Mouse (Mus musculus) E14TG2a.4 (cell line): ENCODE data around the gene Ptpn6.

Experiments used
- H3K27me3 ChIP-seq: 2 replicates; pipeline ENCODE4 v1.6.1; 2014; ENCODE audit warnings: low read length, control low read depth; ENCODE audit not compliant: insufficient read depth
- H3K36me3 ChIP-seq: 2 replicates; pipeline ENCODE4 v1.6.1; 2014; ENCODE audit warnings: low read length, control low read depth; ENCODE audit not compliant: insufficient read depth
- H3K4me1 ChIP-seq: replicated peaks from 2 replicates; pipeline ENCODE4 v1.6.1; 2014; ENCODE audit warnings: low read depth, low read length, control low read depth
- H3K4me3 ChIP-seq: replicated peaks from 2 replicates; pipeline ENCODE4 v1.5.1; 2014; ENCODE audit warnings: mild to moderate bottlenecking, low read length
- H3K9me3 ChIP-seq: 2 replicates; pipeline ENCODE4 v1.6.1; 2014; ENCODE audit warnings: low read length, control low read depth
- CTCF ChIP-seq: conservative IDR thresholded peaks from 2 replicates; pipeline ENCODE4 v1.5.1; 2014; ENCODE audit warnings: low read length
- NANOG ChIP-seq: IDR thresholded peaks from 2 replicates; pipeline ENCODE4 v1.6.1; 2014; ENCODE audit warnings: borderline replicate concordance, low read length, mixed read lengths
- POU5F1 ChIP-seq: IDR thresholded peaks from 2 replicates; pipeline ENCODE4 v1.6.1; 2014; ENCODE audit warnings: low read length, borderline replicate concordance

The Ptpn6 gene

DNA sequence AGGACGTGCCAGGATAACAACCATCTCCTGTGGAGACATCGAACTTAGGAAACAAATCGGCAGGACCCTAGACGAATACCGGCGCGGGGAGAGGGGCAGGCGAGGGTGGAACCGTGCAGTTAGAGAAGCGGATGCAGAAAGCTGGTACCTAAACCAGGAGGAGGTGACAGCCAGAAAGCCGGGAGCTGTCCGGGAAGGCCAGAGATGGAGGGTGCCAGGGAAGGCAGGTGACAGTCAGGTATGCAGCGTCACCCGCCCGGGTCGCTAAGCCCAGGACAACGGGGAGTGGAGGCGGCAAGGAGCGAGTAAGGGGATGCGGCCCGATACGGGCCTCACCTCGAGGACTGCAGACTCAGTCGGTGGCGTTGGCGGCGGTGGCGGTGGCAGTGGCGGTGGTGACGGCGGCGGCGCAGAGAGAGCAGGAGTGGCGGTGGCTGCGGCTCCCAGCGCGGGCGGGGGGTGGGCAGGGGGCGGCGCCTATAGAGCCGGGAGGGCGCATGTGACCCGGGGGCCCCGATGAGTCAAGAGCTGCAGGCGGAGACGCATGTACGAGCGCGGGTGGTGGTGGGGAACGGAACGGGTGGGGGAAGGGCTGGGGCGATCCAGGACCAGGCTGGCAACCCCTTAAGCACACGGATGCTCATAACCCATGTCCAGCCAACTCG lies 30.7 kb upstream of the Ptpn6 start, which contains the start of gene Eno2:
Eno2 (minus strand) TSS at position 573 of the 665 bp plus-strand sequence.
- H3K4me1 ChIP-seq, result peaks cover 59% of the 10 kb centered on the region
- TF ChIP-seq CTCF (no peak), POU5F1 (no peak), NANOG (no peak)
- H3K4me3 ChIP-seq, result peak within 1 kb of the TSS; percentile 79
- no peaks in the 10 kb centered on the region for H3K9me3 ChIP-seq
- H3K36me3 ChIP-seq, result no peaks in the 10 kb centered on the region
- peaks cover 36% of the 10 kb centered on the region for H3K27me3 ChIP-seq

GRCm38 (mm10) chr6:124768704-124769044 lies 30.2 kb upstream of the Ptpn6 start:
- no peak for TF ChIP-seq CTCF
- no peak for TF ChIP-seq NANOG
- TF ChIP-seq POU5F1, result no peak
- Histone ChIP-seq H3K9me3 (no peaks in the 10 kb centered on the region), H3K27me3 (peaks cover 38% of the 10 kb centered on the region), H3K4me1 (peaks cover 63% of the 10 kb centered on the region), H3K4me3 (peak overlapping the region; percentile 79), H3K36me3 (no peaks in the 10 kb centered on the region)

DNA sequence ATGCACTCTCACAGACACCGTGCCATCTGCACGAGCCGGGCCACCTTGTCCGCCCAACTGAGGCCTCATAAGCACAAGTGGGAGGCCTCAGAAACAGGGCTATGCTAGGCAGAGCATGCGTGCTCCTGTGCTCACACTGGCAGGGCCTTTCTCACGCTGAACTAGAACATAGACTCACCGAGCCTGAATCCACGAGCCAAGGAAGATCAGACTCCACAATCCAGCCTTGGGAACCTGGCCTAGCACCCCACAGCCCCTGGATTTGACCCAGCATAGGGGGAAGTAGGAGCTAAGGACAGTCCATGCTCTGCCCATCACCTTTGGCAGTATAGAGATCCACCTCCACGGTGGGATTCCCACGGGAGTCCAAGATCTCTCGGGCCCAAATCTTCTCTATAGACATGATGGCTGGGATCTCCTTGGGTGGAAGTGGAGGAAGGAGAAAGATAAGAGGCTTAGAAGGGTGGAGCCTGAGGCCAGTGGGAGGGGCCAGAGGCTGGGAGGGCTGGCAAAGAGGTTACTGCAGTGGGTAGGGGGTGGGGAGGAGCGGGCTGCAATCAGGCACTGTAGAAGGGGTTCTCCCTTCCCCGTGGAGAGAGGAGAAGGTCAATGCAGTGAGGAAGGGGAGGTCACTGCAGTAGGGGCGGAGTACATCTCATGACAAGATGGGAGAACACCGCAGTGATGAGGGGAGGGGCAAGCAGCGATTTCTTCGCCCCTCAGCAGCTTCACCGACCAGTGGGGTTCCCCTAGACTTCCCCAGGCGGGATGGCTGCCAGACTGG lies 29.6 kb upstream of the Ptpn6 start:
- TF ChIP-seq CTCF (no peak), NANOG (no peak), POU5F1 (no peak)
- H3K27me3 ChIP-seq, result peaks cover 43% of the 10 kb centered on the region

GRCm38 (mm10) chr6:124767536-124767919 lies 29.0 kb upstream of the Ptpn6 start:
- H3K4me1 ChIP-seq, result peaks cover 68% of the 10 kb centered on the region
- TF ChIP-seq NANOG, result no peak
- no peak for TF ChIP-seq CTCF
- TF ChIP-seq POU5F1, result no peak
- peak overlapping the region; percentile 79 for H3K4me3 ChIP-seq
- no peaks in the 10 kb centered on the region for H3K36me3 ChIP-seq
- no peaks in the 10 kb centered on the region for H3K9me3 ChIP-seq
- peaks cover 48% of the 10 kb centered on the region for H3K27me3 ChIP-seq

More for the DNA sequence above, 29.6 kb upstream of the Ptpn6 start:
- Histone ChIP-seq H3K4me1 (peaks cover 64% of the 10 kb centered on the region), H3K4me3 (peak overlapping the region; percentile 79), H3K36me3 (no peaks in the 10 kb centered on the region), H3K9me3 (no peaks in the 10 kb centered on the region)

DNA sequence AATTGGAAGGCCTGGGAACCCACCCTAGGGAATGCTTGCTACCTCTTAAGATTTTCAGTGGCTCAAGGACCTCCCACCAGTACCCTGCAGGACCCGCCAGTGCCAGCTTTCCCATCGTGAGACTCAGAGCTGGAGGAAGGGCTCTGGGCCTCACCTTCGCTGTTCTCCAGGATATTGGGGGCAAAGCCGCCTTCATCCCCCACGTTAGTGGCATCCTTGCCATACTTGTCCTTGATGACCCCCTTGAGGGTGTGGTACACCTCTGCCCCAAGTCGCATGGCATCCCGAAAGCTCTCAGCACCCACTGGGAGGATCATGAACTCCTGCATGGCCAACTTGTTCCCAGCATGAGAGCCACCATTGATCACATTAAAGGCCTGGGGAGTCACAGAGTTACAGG lies 27.4 kb upstream of the Ptpn6 start:
- Histone ChIP-seq H3K4me3 (0 out of 2 replicates have a peak overlapping the region, but pooled peaks have one; percentile 61), H3K36me3 (no peaks in the 10 kb centered on the region), H3K4me1 (peaks cover 66% of the 10 kb centered on the region), H3K27me3 (peaks cover 50% of the 10 kb centered on the region), H3K9me3 (no peaks in the 10 kb centered on the region)
- TF ChIP-seq POU5F1 (no peak), CTCF (no peak)

GRCm38 (mm10) chr6:124759259-124759658 lies 20.7 kb upstream of the Ptpn6 start:
- TF ChIP-seq POU5F1 (no peak), NANOG (no peak), CTCF (peak; percentile 90)

DNA sequence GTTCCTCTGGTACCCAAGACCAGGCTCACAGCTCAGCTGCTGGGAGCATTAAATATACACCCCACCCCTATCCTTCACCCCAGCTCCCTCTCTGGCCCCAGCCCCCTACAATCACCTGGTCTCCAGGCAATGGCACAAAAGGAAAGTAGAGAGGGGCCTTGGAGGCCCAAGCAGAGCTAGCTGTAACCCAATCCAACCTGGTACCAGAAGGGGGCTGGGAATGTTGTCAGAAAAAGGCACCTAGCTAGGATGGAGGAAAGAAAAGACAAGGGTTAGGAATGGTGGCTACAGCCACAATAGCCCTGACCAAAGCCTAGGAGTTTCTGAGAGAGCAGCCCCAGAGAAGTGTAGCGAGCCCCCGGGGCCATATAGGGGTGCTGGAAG lies 20.3 kb upstream of the Ptpn6 start:
- TF ChIP-seq POU5F1, result no peak
- TF ChIP-seq CTCF, result no peak
- no peak for TF ChIP-seq NANOG
- no peaks in the 10 kb centered on the region for H3K9me3 ChIP-seq
- no peaks in the 10 kb centered on the region for H3K36me3 ChIP-seq
- H3K4me3 ChIP-seq, result peak overlapping the region; percentile 21
- peaks cover 43% of the 10 kb centered on the region for H3K27me3 ChIP-seq
- H3K4me1 ChIP-seq, result peaks cover 65% of the 10 kb centered on the region

More at GRCm38 (mm10) chr6:124759259-124759658, 20.7 kb upstream of the Ptpn6 start:
- peaks cover 63% of the 10 kb centered on the region for H3K4me1 ChIP-seq
- H3K36me3 ChIP-seq, result no peaks in the 10 kb centered on the region
- H3K27me3 ChIP-seq, result peaks cover 44% of the 10 kb centered on the region
- H3K9me3 ChIP-seq, result no peaks in the 10 kb centered on the region
- H3K4me3 ChIP-seq, result peak overlapping the region; percentile 21
